Mouse (Mus musculus): Measurements from ENCODE around the gene Jmjd1c.

Jmjd1c gene

DNA sequence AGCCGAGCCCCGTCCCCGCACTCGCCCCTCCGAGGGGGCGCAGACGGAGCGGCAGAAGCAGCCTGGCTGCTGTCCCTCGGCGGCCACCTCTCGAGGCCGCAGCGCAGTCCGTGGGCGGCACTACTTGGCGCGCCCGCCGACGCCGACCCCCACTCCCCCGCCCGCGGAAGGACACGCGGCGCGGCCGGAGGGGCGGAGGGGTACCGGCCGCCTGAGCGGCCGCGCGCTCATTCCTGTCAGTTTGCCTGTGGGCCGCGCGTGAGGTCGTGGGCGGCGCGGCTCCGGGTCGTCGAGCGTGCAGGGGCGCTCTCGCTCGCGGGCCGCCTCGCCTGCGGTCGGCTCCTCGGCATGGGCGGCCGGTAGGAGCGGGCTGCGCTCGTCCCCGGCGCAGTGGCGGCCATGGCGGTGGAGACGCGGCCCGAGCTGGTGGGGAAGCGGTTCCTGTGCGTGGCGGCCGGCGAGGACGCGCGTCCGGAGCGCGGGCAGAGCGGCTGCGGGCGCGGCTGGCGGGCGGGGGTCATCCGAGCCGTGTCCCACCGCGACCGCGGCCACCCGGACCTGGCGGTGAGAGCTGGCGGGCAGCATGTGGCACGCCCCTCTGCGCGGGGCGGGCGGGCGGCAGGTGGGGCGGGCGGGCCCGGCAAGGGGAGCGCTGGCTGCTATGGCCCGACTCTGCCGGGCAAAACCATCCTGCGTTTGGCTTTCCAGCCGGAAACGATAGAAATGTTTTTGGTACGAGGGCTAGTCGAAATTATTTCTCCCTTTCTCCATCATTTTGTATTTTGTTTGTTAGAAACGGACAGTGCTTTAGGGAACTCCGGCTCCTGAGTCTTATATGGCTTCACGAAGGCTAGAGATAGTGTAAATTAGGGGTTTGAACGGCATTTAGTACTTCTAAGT lies 31.2 kb downstream of the Jmjd1c start:
- peak; percentile 41 for DNase-seq (ENCODE audit: low read depth, low spot score)

DNA sequence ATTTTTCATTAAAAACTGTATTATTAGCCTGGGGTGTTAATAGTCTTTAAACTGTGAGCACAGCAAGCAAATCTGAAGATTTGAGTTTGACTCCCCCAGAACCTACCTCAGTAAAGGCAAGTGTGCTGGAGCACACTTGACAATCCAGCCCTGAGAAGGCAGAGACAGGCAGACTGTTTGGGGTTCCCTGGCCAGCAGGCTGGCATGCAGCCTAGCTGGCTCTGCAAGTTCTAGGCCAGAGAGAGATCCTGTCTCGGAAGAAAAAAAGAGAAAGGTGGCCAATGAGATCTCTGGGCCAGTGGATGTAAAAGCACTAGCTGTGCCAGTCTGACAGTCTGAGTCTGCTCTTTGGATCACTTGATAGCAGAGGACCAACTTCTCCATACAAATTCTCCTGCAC lies 33.6 kb downstream of the Jmjd1c start:
- no peak for DNase-seq (ENCODE audit: low read depth, low spot score)

DNA sequence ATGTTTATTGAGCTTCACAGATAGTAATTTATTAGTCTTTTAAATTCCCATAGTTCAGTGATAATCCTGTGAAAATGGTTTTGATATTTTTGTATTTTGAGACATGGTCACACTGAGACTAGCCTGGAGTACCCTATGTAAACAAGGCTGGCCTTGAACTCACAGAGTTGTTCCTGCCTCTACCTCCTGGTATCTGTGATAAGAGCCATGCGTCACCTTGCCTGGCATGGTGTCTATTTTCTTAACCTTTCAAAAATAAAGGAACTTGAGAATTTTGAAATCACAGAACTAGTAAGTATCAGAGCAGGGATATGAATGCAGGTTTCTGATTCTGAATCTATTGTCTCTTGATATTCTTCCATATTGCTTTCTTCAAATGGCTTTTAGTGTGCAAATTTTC lies 35.8 kb downstream of the Jmjd1c start:
- no peak for DNase-seq (ENCODE audit: low read depth, low spot score)

DNA sequence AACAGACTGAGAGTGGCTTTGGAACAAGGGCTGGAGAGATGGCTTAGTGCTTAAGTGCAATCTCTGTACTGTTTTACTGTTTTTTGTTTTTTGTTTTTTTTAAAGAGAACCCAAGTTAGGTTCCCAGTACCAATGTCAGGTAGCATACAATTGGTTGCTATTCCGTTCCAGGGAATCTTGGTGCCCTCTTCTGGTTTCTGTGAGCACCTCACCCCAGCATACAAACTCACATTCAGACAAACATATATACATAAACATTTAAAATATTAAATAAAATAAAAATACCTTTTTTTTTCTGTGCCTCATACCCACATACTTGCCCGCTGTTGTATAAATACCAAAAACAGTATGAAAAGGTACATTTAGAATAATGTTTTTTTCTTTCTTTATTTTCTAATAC lies 38.4 kb downstream of the Jmjd1c start:
- DNase-seq (ENCODE audit: low read depth, low spot score), result no peak

DNA sequence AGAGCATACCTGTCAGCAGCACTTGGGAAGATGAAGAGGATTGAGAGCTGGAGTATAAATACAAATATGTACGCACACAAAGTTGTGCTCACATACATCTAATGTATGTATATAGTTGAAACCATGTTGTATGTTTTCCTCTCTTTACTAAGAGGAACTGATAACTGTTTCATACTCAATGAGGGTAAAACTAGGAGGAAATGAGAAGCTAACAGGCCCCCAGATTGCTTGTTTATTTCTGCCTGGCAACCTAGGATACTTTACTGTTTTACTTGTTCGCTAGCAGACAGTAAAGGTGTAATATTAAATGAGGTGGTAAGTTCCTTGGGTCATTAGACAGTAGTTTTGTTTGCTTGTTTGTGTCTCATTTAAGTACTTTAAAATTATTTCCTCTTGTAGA lies 41.5 kb downstream of the Jmjd1c start:
- DNase-seq (ENCODE audit: low read depth, low spot score), result no peak

DNA sequence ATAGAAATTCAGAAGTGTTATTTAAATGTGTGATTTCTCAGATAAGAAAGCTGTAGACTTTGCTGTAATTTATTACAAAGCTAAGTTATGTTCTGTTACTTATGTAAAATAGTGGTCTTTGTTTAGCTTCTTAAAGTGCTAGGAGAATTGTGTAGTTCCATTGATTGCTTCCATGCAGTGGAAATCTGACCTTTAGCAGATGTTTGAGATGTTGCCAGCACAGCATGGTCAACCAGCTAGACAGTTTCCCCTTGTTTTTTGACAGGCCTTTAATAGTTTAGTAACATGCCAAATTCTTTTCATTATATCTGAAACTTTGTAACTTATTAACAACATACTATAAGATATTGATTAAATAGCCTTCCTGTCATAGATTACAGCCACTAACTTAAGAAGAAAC lies 47.7 kb downstream of the Jmjd1c start:
- DNase-seq (ENCODE audit: low read depth, low spot score), result peak; percentile 61

DNA sequence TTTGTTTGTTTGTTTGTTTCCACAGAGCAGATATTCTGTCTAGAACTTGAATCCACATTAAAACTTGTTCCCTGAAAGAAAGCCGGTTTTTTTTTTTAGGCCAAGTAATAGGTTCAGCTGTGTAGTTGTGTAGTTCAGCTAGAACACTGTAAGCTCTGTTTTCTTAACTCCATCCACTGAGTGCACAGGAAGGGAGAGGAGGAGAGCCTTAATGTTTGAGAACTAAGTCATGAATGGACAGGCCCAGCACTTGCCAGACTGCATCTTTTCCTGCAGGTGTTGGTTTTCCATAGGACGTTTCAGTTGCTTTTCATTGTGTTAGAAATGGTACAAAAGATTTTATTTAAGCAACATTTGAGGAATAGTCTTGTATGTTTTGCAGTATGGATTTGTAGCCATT lies 48.3 kb downstream of the Jmjd1c start:
- peak; percentile 39 for DNase-seq (ENCODE audit: low read depth, low spot score)

DNA sequence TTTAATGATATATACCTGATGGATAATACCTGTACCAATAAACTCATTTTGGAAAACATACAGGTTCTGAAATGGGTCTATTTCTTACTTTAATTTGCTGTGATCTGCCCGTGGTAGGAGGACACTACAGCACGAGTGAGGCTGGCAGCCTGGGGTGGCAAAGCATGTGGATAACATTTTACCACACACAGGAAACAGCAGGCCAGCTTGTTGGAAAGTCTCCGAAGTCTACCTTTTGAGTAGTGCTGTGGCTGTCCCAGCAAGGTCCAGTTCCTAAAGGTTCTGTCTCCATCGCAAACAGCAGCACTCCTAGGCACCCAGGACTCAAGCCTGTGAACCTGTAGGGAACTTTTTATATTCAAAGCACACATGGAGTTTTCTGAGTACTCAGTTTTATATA lies 49.7 kb downstream of the Jmjd1c start:
- DNase-seq (ENCODE audit: low read depth, low spot score), result no peak

DNA sequence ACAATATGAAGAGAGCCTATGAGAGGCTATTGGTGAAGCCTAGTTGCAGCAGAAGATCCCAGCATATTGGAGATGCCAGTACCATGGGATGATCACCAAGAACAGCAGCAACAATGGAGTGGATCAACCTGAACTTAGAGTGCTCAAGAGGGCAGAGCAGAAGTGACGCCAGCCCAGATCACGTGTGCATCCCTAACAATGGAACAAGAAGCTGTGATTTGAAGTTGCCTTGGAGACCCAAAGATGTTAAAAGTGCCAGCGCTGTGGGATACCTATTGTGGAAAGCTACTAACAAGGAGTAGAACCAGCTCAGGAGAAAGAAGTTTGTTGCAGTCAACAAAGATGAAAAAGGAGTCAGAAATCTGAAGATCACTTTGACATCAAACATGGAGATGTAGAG lies 55.8 kb downstream of the Jmjd1c start:
- no peak for DNase-seq (ENCODE audit: low read depth, low spot score)

DNA sequence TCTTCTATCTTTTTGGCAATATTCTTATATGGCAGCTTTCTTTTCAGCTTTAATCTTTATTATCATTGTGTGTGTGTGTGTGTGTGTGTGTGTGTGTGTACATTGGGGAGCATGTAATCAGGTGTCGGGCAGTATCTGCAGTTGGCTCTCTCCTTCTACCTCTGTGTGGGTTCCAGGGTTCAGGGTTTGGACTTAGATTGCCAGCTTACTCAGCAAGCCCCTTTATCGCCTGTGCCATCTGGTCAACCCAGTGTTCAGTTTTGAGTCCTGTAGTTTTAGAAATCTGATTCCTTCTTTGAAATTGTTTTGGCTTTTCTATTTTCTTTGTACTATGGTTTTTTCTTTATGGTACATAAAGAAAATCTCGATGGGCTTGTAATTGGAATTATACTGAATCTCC lies 58.7 kb downstream of the Jmjd1c start:
- no peak for DNase-seq (ENCODE audit: low read depth, low spot score)

DNA sequence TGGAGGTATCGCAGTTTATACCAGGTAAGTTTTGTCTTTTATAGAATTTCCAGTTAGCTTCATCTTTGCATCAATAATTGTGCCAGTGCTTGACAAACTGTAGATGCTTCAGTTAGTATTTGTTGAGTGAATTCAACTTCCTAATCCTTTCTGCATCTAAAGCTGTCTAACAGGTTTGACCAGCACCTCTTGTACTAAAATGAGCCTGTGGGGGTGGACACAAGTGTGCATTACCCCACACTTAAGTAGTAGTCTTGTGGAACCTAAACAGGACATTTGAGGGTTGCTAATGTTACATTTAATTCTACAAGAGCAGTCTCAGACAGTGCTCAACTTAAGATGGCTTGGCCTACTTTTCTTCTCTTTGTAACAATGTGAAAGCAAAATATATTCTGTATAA lies 78.1 kb downstream of the Jmjd1c start:
- DNase-seq (ENCODE audit: low read depth, low spot score), result no peak

DNA sequence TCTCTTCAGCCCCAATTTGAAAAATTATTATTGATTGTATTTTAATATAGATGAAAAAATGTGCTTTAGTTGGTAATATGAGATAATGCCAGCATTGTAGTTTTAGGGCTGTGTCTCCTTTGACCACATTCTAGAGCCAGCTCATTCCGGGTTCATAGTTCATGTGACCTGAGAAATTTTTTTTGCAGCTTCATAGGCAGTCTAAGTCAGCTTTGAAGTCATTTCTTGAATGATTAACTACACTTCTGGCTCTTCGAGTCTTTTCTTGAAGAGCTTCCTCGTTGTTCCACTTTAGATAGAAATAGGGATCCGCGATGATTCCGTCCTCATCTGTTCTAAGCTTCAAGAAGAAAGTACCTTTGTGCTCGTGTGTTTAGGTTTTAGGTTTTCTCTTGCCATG lies 80.1 kb downstream of the Jmjd1c start:
- DNase-seq (ENCODE audit: low read depth, low spot score), result no peak

DNA sequence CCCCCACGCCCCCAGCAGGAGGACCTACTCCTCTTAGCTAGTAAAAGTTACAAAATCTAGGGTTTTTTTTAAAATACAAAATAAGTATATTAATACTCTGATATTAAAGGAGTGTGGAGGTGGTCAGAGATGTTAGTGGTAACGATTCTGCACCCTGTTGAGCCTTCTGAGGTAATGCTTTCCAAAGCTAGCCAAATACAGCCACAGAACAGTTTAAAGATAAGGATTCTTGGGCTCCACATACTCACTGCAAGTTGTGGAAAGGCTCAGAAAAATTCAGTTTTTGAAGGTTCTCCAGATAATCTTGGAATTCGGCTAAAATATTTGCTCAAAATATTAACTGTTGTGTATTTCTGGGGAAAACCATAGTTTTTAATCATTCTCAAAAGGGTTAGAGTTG lies 81.0 kb downstream of the Jmjd1c start:
- no peak for DNase-seq (ENCODE audit: low read depth, low spot score)

DNA sequence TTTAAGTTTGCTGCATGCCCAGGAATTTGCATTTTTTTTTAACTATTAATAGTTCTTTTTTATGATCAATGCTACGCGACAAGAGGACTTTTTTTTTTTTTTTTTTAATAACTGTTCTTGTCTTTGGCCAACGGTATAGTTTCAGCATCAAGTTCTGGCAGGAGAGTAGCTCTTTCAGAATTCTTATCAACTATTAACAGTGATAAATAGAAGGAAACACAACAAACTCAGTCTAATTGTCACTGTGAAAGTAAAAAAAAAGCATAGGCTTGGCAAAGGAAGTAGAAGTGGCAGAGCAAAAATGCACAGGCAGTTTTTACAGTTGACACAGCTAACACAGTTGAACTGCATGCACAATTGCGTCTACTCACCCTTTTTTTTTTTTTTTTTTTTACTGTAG lies 81.5 kb downstream of the Jmjd1c start:
- DNase-seq (ENCODE audit: low read depth, low spot score), result no peak

DNA sequence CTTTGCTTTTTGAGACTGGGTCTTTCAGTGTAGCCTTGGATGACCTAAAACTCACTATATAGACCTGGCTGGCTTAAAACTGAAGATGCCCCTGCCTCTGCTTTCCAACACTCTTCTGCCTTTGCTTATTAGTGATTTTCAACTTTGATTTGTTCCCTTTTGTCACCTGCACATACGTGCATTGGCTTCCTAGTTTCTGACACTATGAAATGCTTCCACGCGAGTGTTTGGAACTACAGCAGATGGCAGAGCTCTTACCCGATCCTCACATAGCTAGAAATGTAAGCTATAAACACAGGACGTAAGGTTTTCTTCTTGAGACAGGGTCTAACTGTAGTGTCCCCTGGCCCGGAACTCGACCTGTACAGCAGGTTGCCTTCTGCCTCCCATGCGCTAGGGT lies 84.1 kb downstream of the Jmjd1c start:
- no peak for DNase-seq (ENCODE audit: low read depth, low spot score)

DNA sequence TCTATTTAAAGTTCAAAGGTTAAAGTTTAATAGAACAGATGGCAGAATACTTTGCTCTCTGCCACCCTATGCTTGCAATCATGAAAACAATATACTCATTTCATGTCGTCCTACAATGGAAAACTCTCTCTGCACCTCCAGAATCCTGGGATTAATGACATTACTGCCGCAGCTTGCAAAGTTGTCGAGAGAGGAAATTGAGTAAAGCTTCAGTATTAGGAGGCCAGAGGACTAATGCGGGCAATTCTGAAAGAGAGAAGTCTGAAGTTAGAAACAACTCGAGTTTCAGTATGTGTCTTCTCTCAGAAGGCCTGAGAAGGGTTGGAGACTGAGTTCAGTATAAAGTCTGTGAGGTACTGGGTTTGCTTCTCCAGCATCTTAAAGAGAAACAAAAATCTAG lies 84.9 kb downstream of the Jmjd1c start:
- no peak for DNase-seq (ENCODE audit: low read depth, low spot score)

DNA sequence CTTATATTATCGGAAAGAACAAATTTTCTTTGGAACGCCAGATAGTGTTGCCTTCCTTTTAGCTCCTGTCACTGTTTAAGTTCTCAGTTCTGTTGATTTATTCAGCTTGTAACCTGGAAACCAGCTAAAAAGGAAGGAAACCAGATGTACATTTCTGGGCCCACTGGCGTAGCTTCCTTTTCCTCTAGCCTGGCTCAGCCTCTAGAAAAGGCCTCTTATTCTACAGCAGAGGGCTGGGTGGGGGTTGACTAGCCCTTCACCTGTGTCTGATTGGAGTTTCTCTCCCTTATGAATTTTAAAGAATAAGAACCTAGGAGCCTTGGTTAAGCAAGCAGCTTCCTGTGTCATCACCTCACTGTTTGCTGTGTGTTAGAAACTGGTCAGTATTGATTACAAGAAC lies 86.7 kb downstream of the Jmjd1c start:
- peak; percentile 55 for DNase-seq (ENCODE audit: low read depth, low spot score)

DNA sequence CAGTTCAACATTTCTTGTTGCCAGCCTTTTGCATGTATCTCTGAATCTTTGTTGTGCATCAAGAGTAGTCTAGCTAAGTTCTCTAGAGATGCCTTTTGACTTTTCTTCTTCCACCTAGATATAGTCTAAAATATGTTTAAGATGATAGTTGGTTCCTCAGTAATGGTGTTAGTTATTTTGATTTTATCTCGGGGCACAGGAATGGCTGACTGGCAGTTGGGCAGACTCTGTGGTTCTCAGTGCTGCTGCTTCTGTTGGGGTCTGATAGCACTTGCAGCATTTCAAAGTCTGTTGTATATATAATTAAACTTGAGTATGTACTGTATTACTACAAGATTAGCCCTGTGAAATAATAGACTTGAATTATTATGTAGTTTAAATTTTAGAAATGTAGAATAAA lies 87.2 kb downstream of the Jmjd1c start:
- DNase-seq (ENCODE audit: low read depth, low spot score), result no peak

DNA sequence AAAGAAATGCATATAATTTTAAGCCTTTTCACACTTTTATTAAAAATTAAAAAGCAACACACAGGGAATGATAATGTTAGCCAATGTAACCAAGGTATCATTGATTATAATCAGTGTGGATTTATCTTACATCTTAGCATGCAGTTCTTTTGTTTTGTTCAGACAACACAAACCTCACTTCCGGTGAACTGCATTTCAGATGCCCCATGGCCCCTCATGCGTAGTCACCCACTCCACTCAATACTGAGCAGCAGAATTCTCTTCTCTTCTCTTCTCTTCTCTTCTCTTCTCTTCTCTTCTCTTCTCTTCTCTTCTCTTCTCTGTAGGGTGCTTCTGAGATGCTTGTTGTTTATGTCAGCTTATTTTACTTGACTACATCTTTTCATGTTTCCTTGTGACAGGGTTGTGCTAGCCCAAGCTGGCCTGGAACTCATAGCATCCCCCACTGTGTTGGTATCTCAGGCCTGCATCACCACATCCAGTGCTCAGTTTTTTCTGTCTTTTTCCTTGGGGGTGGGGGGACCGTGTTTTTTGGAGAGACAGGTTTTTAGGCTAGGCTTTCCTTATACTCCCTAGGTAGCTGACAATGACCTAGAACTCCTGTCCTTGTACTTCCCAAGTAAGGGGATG lies 88.6 kb downstream of the Jmjd1c start:
- DNase-seq (ENCODE audit: low read depth, low spot score), result no peak

DNA sequence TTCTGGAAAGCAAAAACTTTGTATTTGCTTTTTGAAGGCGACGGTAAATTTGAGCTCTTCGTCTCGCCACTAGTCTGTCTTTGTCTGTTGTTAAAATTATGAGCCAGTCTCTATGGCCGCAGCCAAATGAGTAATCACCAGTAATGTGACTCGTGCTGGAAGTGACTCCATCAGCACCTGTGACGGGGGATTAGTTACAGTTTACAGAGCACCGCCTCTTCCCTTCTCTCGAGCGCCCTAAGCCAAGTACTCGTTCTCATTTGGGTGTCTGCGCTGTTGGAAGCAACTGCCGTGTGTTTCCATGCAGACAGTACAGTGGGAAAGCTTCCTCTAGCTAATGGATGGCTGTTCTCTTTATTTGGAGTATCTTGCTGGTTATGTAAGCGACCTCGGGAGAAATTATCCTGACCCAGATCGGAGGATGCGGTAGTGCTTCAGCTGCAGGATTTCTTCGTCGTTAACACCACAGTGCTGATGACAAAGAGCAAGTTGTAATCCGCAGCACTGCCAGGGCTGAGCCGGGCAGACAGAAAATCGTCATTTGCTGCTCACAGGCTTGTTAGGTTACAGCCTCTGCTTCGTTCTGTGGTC lies 89.7 kb downstream of the Jmjd1c start:
- DNase-seq (ENCODE audit: low read depth, low spot score), result peak; percentile 78

DNA sequence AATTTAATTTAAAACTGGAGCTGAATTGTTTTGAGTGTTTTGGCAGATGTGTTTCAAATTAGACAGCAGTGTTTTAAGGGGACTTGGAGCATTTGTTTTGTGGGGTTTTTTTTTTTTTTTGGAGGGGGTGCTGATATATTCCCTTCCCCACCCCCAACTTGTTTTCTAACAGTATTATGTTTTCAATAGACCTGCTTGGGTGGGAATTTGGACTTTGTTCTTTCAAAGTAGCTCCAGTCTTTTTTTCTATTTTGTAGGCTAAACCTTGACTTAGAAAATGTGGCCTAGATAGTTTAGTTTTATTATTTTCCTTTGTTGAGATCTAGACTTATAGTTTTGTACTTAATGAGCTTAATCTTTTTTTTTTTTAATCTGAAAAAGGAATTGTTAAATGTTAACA lies 90.6 kb downstream of the Jmjd1c start:
- DNase-seq (ENCODE audit: low read depth, low spot score), result no peak

DNA sequence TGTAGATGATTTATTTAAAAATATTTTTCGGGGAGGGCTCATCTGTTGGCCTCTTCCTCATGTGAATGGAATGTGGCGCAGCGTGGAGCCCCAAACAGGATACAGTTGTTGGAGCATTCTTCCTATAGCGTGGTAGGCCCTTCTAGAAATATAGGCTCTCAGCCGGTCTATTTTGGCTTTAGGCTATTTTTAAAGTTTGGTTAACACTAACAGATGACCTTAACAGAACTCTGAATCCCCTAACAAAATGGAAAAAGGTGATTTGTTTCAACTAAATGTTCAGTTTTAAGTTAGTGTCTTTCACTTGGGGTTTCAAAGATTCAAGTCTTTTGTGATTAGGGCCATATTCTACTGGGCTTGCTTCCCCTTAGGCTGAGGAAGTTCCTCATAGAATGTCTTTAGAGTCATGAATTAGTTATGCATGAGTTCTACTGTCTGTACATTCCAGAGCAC lies 91.1 kb downstream of the Jmjd1c start:
- DNase-seq (ENCODE audit: low read depth, low spot score), result peak; percentile 58

DNA sequence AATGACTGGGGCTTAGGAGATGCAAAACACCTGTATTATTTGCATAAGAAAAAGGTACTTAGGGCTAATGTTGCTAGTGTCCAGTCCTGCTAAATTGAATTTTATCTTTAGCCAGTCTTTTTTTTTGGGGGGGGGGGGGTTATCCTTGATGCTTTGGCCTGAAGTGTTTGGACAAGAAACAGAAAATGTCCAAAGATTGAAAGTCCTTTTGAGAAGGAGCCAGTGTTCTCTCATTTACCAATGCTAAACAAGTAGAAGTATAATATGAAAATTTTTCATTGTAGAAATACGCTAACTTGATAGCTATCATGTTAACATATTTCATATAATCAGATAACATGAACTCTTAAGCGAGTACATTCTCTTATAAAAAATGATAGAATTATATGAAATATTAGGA lies 92.0 kb downstream of the Jmjd1c start:
- DNase-seq (ENCODE audit: low read depth, low spot score), result no peak

Data from forelimb bud, embryonic 11.5 days (tissue).